Mouse (Mus musculus) brain, embryonic 14.5 days (tissue): ENCODE measurements around the gene Zfp580.

Experiments used
- CTCF ChIP-seq: fragments of 200-500 bp; IDR thresholded peaks from 2 replicates; pipeline ENCODE4 v1.5.1; 2012; ENCODE audit warnings: inconsistent platforms, mild to moderate bottlenecking, moderate library complexity, borderline replicate concordance; ENCODE audit not compliant: insufficient read depth, insufficient read length; ENCODE audit errors: extremely low read depth
- POLR2A ChIP-seq: fragments of 200-500 bp; IDR thresholded peaks from 2 replicates; pipeline ENCODE4 v1.6.1; 2012; ENCODE audit warnings: mild to moderate bottlenecking, inconsistent platforms, borderline replicate concordance; ENCODE audit not compliant: poor library complexity, insufficient read depth, insufficient read length, severe bottlenecking; ENCODE audit errors: extremely low read depth

DNA sequence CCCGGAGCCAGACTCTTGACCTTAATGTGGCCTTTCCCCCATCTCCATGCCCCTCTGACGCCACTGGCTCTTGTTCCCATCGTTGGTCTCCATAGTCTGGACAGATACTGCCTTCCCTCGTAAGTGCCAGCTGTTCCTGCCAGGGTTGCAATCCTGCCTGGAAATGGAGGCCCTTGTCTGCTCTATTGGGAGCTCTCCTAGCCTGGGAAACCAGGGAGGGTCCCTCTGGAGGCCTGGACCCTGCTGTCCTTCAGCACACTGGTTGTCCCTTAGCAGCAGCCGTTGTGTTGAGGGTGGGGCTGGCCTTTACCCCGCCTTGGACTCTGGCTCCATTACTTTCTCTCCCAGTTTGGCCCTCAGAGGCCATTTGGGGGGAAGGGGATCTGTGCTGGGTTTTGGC is 41.0 kb downstream of the Zfp580 start:
- no peak for TF ChIP-seq CTCF
- TF ChIP-seq POLR2A = no peak
